Mouse (Mus musculus) forebrain, embryonic 14.5 days (tissue): ENCODE data around the gene Gm15097. TPM values are rescaled to one million over a fixed set of nuclear protein-coding genes. Genes with fewer than 3 reads are reported as not detected.
"Not testable (repeated sequence)": the region's sequence is repeated elsewhere in the genome, so short reads cannot be mapped to it uniquely, and the experiment has no call there.

Experiments used
- ATAC-seq: fragments of 200-750 bp; cut with Nextera tagmentation; 2 replicates; pipeline ENCODE4 v1.8.0; 2017; ENCODE audit warnings: mild to moderate bottlenecking, moderate library complexity
- DNase-seq: peaks from one replicate; pipeline ENCODE4 v3.0.0-alpha.2; 2015; ENCODE audit warnings: low spot score
- H3K27ac ChIP-seq: fragments of 300-500 bp; sonication (generic); 2 replicates; pipeline ENCODE4 v1.5.1; 2014; ENCODE audit warnings: low read depth, mild to moderate bottlenecking, control low read depth, low read length, moderate library complexity
- H3K27me3 ChIP-seq: fragments of 300-500 bp; sonication (generic); replicated peaks from 2 replicates; pipeline ENCODE4 v1.6.1; 2014; ENCODE audit warnings: low read length, control low read depth, mixed read lengths; ENCODE audit not compliant: control insufficient read depth, insufficient read depth
- H3K36me3 ChIP-seq: fragments of 300-500 bp; sonication (generic); 2 replicates; pipeline ENCODE4 v1.6.1; 2014; ENCODE audit warnings: low read length, control low read depth; ENCODE audit not compliant: control insufficient read depth, insufficient read depth
- H3K4me1 ChIP-seq: fragments of 300-500 bp; sonication (generic); 2 replicates; pipeline ENCODE4 v1.6.1; 2014; ENCODE audit warnings: antibody characterized with exemption, low read length, control low read depth; ENCODE audit not compliant: control insufficient read depth, insufficient read depth
- H3K4me2 ChIP-seq: fragments of 300-500 bp; sonication (generic); 2 replicates; pipeline ENCODE4 v1.6.1; 2014; ENCODE audit warnings: mild to moderate bottlenecking, control low read depth, low read length
- H3K4me3 ChIP-seq: fragments of 300-500 bp; sonication (generic); 2 replicates; pipeline ENCODE4 v1.5.1; 2014; ENCODE audit warnings: low read depth, low read length, control low read depth
- H3K9ac ChIP-seq: fragments of 300-500 bp; sonication (generic); 2 replicates; pipeline ENCODE4 v1.6.1; 2014; ENCODE audit warnings: mild to moderate bottlenecking, low read length, control low read depth, moderate library complexity
- H3K9me3 ChIP-seq: fragments of 300-500 bp; sonication (generic); replicated peaks from 2 replicates; pipeline ENCODE4 v1.6.1; 2016; ENCODE audit warnings: low read length, control low read depth, mixed read lengths; ENCODE audit not compliant: control insufficient read depth
- WGBS: fragments of 180-500 bp; shearing (Covaris S2); extraction: QIAGEN DNeasy Blood & Tissue Kit; methylation state at CpG from one replicate; pipeline ENCODE4 v1.1.7; 2014; 5-methylcytosine and 5-hydroxymethylcytosine counted together
- polyA plus RNA-seq: library from polyadenylated mRNA; unstranded; fragments of >200 nt; fragmentation: Nextera tagmentation; extraction: Ambion mirVana; gene quantifications from 2 replicates; pipeline ENCODE4 v1.2.1, GENCODE M21; 2014

Gene Gm15097
- polyA plus RNA-seq, result not detected in 2 replicates

DNA sequence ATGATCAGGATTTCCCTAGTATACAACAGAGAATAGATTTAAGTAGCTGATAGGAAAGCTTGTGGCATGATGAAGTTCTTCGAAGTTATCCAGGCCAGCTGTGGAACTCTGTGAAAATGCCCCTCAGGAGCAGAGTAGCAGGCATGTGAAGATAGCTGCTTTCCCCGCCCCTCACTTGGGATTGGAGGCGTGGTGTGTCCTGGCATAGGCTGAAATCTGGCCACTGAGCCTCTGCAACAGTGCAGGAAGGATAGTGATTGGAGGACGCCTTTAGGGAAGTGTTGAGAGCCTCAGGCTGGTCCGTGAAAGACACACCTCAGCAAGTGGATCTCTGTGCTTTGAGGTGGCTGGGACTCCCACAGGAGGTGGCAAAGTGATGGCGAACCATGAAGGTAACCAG lies at the start of gene Gm15097:
Gm15097 (plus strand) TSS at position 301 of the 400 bp plus-strand sequence.
- WGBS, result no CpG with 5 or more reads among the region's 6 CpGs
- not testable (repeated sequence) for H3K4me1 ChIP-seq, H3K9ac ChIP-seq, H3K4me2 ChIP-seq, H3K4me3 ChIP-seq, H3K27ac ChIP-seq, H3K27me3 ChIP-seq, H3K9me3 ChIP-seq, ATAC-seq, H3K36me3 ChIP-seq, DNase-seq

GRCm38 (mm10) chrX:149762853-149763252 lies 21.4 kb upstream of the Gm15097 start:
- DNase-seq, result not testable (repeated sequence)

GRCm38 (mm10) chrX:149811178-149811577 lies 26.9 kb downstream of the Gm15097 start:
- H3K9ac ChIP-seq, H3K4me2 ChIP-seq, H3K4me3 ChIP-seq, H3K4me1 ChIP-seq, H3K9me3 ChIP-seq, DNase-seq, H3K27me3 ChIP-seq, H3K27ac ChIP-seq, H3K36me3 ChIP-seq, ATAC-seq: not testable (repeated sequence)
- 89% methylated on average over 6 of the region's 6 CpGs for WGBS

More at GRCm38 (mm10) chrX:149762853-149763252, 21.4 kb upstream of the Gm15097 start:
- not testable (repeated sequence) for H3K4me2 ChIP-seq, H3K9me3 ChIP-seq, H3K27me3 ChIP-seq, H3K4me3 ChIP-seq, H3K36me3 ChIP-seq, H3K27ac ChIP-seq, H3K9ac ChIP-seq, H3K4me1 ChIP-seq, ATAC-seq
- WGBS, result 47% methylated on average over 4 of the region's 4 CpGs

Other genes starting within 250 kb of the Gm15097 start
- gene Gm10439, start 189.9 kb upstream of the Gm15097 start, polyA plus RNA-seq, result not detected in 2 replicates
- not detected in 2 replicates for gene Gm15091, start 157.2 kb downstream of the Gm15097 start, polyA plus RNA-seq